22 mouse cellular contexts compared by ENCODE assay signal in genomic region chr13:44587846-44588245, GRCm38 (mm10).
DNase-seq lines count a peak whose midpoint lies in the region; ATAC-seq and TF ChIP-seq lines count a peak whose summit lies in the region.
"Had no signal": no experiment of that assay in that cellular context is flagged by ENCODE, and none has a peak within 500 bp of the region (broad histone marks: within the 10 kb centered on the region; RNA-seq: fewer than 3 reads in every experiment).

No protein-coding gene starts in this region.

- no peaks in the 10 kb centered on the region for H3K27me3 ChIP-seq in thymus, adult 2 months (ENCODE audit: control insufficient read depth, insufficient read depth, low read length)
- no peaks in the 10 kb centered on the region for H3K27me3 ChIP-seq in CH12.LX (replicated peaks)
- H3K27me3 ChIP-seq: stomach, embryonic 15.5 days had no signal

- TF ChIP-seq EP300 in CH12.LX (IDR thresholded peaks at IDR 0.05; ENCODE audit: low read length): peak; percentile 28; the same call in 1 of the 2 replicates

- dilution Hi-C loops in CH12.LX (cut with MboI; ENCODE audit: extremely low pct_ligation_motif_present, extremely low pct_unique_long_range_greater_than_20kb, low sequenced_read_pairs): no loop called here

- H3K27ac ChIP-seq in thymus, adult 2 months (ENCODE audit: control insufficient read depth, insufficient read depth, low read length): no peak overlapping the region
- H3K27ac ChIP-seq in CH12.LX (ENCODE audit: insufficient read depth, low read depth): no peak overlapping the region
- H3K27ac ChIP-seq: embryonic facial prominence, embryonic 13.5 days; hindbrain, embryonic 13.5 days; limb, embryonic 10.5 days; stomach, embryonic 15.5 days had no signal

- H3K79me2 ChIP-seq in CH12.LX (replicated peaks; ENCODE audit: control insufficient read depth, extremely low read depth, insufficient read depth, poor library complexity, severe bottlenecking): no peaks in the 10 kb centered on the region

- no peak for TF ChIP-seq CTCF in thymus, adult 2 months (IDR thresholded peaks at IDR 0.05; ENCODE audit: borderline replicate concordance, control insufficient read depth, extremely low read depth, insufficient read depth, low read length, poor library complexity)
- TF ChIP-seq CTCF in CH12.LX (conservative IDR thresholded peaks at IDR 0.05 in 1 of 2, IDR thresholded peaks at IDR 0.05 in 1 of 2; ENCODE audit: low read depth in 2 of 2, low read length in 2 of 2): no peak

- no peaks in the 10 kb centered on the region for H3K36me3 ChIP-seq in thymus, adult 2 months (ENCODE audit: control insufficient read depth, insufficient read depth, low read length)
- H3K36me3 ChIP-seq in CH12.LX (replicated peaks in 1 of 2; ENCODE audit: control insufficient read depth in 1 of 2, insufficient read depth in 1 of 2, low read length in 1 of 2): no peaks in the 10 kb centered on the region
- H3K36me3 ChIP-seq: embryonic facial prominence, embryonic 13.5 days; hindbrain, embryonic 13.5 days; limb, embryonic 10.5 days; stomach, embryonic 15.5 days had no signal

- peak; percentile 64 to 75 for ATAC-seq in hematopoietic stem cell, adult 5-6 weeks (replicated peaks in 1 of 2; ENCODE audit: insufficient read depth in 1 of 2, low FRiP score in 2 of 2, low TSS enrichment in 1 of 2, low read depth in 1 of 2, poor library complexity in 2 of 2, severe bottlenecking in 2 of 2)
- peak; percentile 44; the same call in 1 of the 2 replicates for ATAC-seq in monocyte, adult 5-6 weeks (replicated peaks; ENCODE audit: insufficient number of reproducible peaks, low FRiP score, low TSS enrichment, poor library complexity, severe bottlenecking)
- ATAC-seq: forebrain, embryonic 14.5 days; lung, postnatal 0 days had no signal

- H3K4me2 ChIP-seq in CH12.LX (ENCODE audit: insufficient read depth, low read depth, poor library complexity, severe bottlenecking): no peak overlapping the region
- H3K4me2 ChIP-seq: embryonic facial prominence, embryonic 13.5 days; hindbrain, embryonic 13.5 days; stomach, embryonic 15.5 days had no signal

- in situ Hi-C loops in CH12.LX (cut with MboI; ENCODE audit: low pct_ligation_motif_present, low pct_unique_long_range_greater_than_20kb, low sequenced_read_pairs): loop anchor here (10.0 kb wide), 1 partner anchor 137 kb away; the partner anchor contains the start of gene Jarid2

- WGBS in thymus, adult 2 months: 13% methylated on average over 4 of the region's 4 CpGs

- no peak for TF ChIP-seq RAD21 in CH12.LX (IDR thresholded peaks at IDR 0.05; ENCODE audit: low read depth, low read length)

- H3K4me1 ChIP-seq in thymus, adult 2 months (replicated peaks; ENCODE audit: control insufficient read depth, insufficient read depth, low read length): peaks cover 16% of the 10 kb centered on the region
- H3K4me1 ChIP-seq in CH12.LX (ENCODE audit: control insufficient read depth in 1 of 2, insufficient read depth in 2 of 2): peaks cover 12 to 32% of the 10 kb centered on the region in 2 experiments; a peak in 3 of 4 replicates
- H3K4me1 ChIP-seq: stomach, embryonic 15.5 days had no signal

- TF ChIP-seq POLR2A in thymus, adult 2 months (IDR thresholded peaks at IDR 0.05; ENCODE audit: control insufficient read depth, extremely low read depth, insufficient read depth, low read length, poor library complexity): no peak
- TF ChIP-seq POLR2A in CH12.LX (IDR thresholded peaks at IDR 0.05; ENCODE audit: low read depth, low read length): no peak

- DNase-seq in thymus, postnatal 0 days (ENCODE audit: low spot score): peak; percentile 34
- no peak for DNase-seq in thymus, adult 2 months
- DNase-seq in CH12.LX (ENCODE audit: extremely low read depth): peak; percentile 27
- DNase-seq in cerebellum, adult 9-10 months: no peak
- no peak for DNase-seq in urinary bladder, postnatal 14 days (ENCODE audit: low spot score)
- no peak for DNase-seq in cerebellum, postnatal 4 days (ENCODE audit: low spot score in 2 of 2)
- DNase-seq: adrenal gland, postnatal 25 days; cerebellum, adult 9-11 months; heart, adult 18-20 months; kidney, adult 8-10 months; kidney, postnatal 10 days; liver; midbrain, embryonic 14.5 days; thymus, postnatal 4 days had no signal

- no peak overlapping the region for H3K4me3 ChIP-seq in thymus, adult 2 months (ENCODE audit: control insufficient read depth, insufficient read depth, low read length)
- H3K4me3 ChIP-seq in CH12.LX (replicated peaks in 1 of 3; ENCODE audit: low read depth in 2 of 3, low read length in 2 of 3, poor library complexity in 1 of 3): no peak overlapping the region
- H3K4me3 ChIP-seq: embryonic facial prominence, embryonic 13.5 days; hindbrain, embryonic 13.5 days; limb, embryonic 10.5 days; stomach, embryonic 15.5 days had no signal

- no peak overlapping the region for H3K9ac ChIP-seq in CH12.LX (ENCODE audit: insufficient read depth, low read depth)
- H3K9ac ChIP-seq: embryonic facial prominence, embryonic 13.5 days; hindbrain, embryonic 13.5 days; stomach, embryonic 15.5 days had no signal

- H3K9me3 ChIP-seq in CH12.LX (replicated peaks; ENCODE audit: low read length): no peaks in the 10 kb centered on the region
- H3K9me3 ChIP-seq: embryonic facial prominence, embryonic 13.5 days; hindbrain, embryonic 13.5 days; limb, embryonic 10.5 days; stomach, embryonic 15.5 days had no signal

TF ChIP-seq in CH12.LX, 34 proteins besides CTCF, POLR2A, EP300 and RAD21:
- TF ChIP-seq NELFE (IDR thresholded peaks at IDR 0.05; ENCODE audit: low read depth, low read length): no peak
- no peak for TF ChIP-seq MAFK (IDR thresholded peaks at IDR 0.05; ENCODE audit: insufficient replicate concordance, low read length)
- no peak for TF ChIP-seq JUND (conservative IDR thresholded peaks at IDR 0.05; ENCODE audit: low read depth, low read length)
- no peak for TF ChIP-seq MXI1 (IDR thresholded peaks at IDR 0.05; ENCODE audit: low read depth, low read length)

Comparison
In these comparisons a context has a peak if more than half of its experiments do, and no peak if none do; other contexts are left out.
1. DNase-seq: peak in thymus, postnatal 0 days (single experiment) and CH12.LX (single experiment); none in thymus, adult 2 months (single experiment), cerebellum, adult 9-10 months (single experiment), urinary bladder, postnatal 14 days (single experiment) and cerebellum, postnatal 4 days (0 of 2).